Mouse (Mus musculus) thymus, adult 2 months (tissue): ENCODE measurements around the gene Tmem120b.
A peak's percentile ranks its signal among the peaks of the same experiment; 100 is the strongest.

ENCODE experiments used
- CTCF ChIP-seq: fragments of 200-500 bp; IDR thresholded peaks from 2 replicates; pipeline ENCODE4 v1.5.1; 2012; ENCODE audit warnings: mild to moderate bottlenecking, control low read depth, low read length, moderate library complexity, borderline replicate concordance; ENCODE audit not compliant: control insufficient read depth, poor library complexity, insufficient read depth; ENCODE audit errors: extremely low read depth
- POLR2A ChIP-seq: fragments of 200-500 bp; IDR thresholded peaks from 2 replicates; pipeline ENCODE4 v1.6.1; 2012; ENCODE audit warnings: mild to moderate bottlenecking, low read length, control low read depth, moderate library complexity; ENCODE audit not compliant: control insufficient read depth, poor library complexity, insufficient read depth; ENCODE audit errors: extremely low read depth

DNA sequence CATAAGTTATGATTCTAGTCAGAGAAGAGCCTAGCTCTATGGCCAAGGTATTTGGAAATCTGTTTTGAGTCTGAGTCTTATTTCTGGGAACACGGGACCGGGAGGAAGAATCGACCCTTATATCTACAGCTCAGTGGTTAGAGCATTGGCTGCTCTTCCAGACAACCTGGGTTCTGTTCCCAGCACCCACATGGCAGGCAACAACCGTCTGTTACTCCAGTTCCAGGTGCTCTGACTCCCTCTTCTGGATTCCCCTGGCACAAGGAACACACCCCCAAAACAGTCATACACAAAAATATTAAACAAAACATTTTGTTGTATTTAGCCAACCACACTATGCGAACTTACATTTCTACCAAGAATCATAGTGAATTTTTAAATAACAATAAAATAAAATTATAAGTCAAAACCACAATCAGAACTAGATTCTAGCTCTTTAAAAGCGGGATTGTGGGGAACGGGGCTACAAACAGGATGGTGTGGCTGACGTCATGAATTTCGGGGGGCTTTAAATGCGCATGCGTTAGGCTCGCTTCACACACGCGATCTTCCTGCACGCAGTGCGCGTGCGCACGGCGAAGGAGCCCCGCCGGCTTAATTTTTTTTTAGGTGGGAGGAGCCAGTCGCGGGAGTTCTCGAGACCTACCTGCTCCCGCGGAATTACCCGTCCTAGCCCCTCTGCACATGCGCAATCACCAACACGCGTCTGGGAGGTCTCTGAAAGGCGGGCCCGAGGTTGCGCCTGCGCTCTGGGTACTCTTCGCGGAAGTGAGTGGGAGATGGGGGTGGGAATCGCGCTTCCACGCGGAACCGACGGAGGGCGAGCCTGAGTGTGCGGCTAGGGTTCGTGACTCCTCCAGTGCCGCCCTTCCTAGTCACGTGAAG lies 10.6 kb upstream of the Tmem120b start:
- peak; percentile 74 for TF ChIP-seq POLR2A
- TF ChIP-seq CTCF = peak; percentile 76
